Mouse (Mus musculus): Measurements from ENCODE around the gene Vmn2r101. TPM values are rescaled to one million over a fixed set of nuclear protein-coding genes. Genes with fewer than 3 reads are reported as not detected.

Vmn2r101 gene
- total RNA-seq (2021), result not detected

DNA sequence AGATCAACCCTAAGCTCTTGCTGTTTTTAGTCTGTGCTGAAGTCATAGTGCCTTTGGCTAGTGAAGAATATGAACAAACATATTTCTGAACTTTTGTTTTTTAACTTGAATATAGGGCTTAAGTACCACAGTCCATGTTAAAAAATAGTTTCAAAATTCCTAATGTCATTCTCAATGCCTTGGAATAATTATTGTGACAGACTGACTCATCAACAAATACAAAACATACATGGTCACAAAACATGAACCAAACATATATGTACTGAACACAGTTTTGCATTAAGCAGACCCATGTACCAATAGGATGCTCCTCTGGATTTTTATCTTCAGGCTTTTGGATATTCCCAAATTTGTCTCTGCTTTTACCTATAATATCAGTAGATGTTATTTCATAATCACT, at the start of gene Vmn2r101:
TSS of gene Vmn2r101 (plus strand) at position 301 of the 400 bp plus-strand sequence.
- DNase-seq, result no peak

DNA sequence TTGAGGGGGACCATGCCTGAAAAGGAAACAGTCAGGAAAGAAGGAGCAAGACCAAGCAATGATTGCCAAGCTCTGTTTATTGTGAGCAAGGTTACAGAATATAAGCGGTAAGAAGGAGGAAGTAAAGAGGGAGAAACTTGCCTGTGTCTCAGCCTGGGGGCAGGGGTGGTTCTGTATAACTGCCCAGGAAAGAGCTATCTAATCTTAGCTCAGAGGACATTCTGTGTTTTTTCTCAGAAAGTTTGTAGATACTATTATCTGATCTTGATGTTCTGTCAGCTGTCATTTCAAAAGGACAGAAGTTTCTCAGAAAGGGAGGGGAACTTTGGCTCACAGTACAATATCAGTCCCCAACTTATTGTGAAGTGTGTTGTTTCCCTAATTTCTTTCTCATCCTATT, 52.3 kb downstream of the Vmn2r101 start:
- no peak for DNase-seq

DNA sequence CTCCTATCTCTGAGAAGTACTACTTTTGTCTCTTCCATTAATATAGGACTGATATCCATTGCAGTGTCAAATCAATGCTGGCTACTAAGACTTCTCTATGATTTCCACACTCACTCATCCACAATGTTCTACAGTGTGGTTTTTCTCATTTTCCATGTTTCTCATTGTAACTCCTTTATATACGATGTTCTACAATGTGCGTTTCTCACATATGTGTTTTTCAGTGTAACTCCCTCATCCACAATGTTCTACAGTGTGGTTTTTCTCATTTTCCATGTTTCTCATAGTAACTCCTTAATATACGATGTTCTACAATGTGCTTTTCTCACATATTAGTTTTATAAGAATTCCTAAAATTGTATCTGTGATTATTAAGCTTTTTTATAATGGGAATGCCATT, 81.4 kb downstream of the Vmn2r101 start:
- no peak for DNase-seq

DNA sequence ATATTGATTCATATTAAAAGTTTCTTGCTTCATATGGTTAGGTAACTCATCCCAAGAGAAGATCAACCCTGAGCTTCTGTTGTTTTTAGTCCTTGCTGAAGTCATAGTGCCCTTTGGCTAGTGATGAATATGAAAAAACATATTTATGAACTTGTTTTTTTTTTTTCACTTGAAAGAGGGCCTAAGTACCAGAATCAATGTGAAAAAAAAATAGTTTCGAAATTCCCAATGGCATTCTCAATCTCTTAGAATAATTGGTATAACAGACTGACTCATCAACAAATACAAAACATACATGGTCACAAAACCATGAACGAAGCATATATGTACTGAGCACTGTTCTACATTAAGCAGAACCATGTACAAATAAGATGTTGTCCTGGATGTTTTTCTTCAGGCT, 83.0 kb downstream of the Vmn2r101 start, which contains the start of gene Vmn2r102:
TSS of gene Vmn2r102 (plus strand) at position 301 of the 400 bp plus-strand sequence.
- DNase-seq, result no peak

Other genes starting within 250 kb of the Vmn2r101 start
- not detected for gene Vmn2r99, start 215.3 kb upstream of the Vmn2r101 start, total RNA-seq (2021)
- gene Vmn2r100, start 72.5 kb upstream of the Vmn2r101 start, total RNA-seq (2021), result not detected
- not detected for gene Vmn2r102, start 83.1 kb downstream of the Vmn2r101 start, total RNA-seq (2021)
- gene Vmn2r103, start 196.1 kb downstream of the Vmn2r101 start, total RNA-seq (2021), result not detected

Measured in heart, postnatal 4 days (tissue).